Mouse (Mus musculus) brown adipose tissue, adult 24 weeks (tissue): ENCODE measurements around the gene Olfr943. TPM values are rescaled to one million over a fixed set of nuclear protein-coding genes. Genes with fewer than 3 reads are reported as not detected.

ENCODE experiments used
- H3K27ac ChIP-seq: fragments of 200-500 bp; replicated peaks from 2 replicates; pipeline ENCODE4 v1.5.1; 2012; ENCODE audit warnings: low read depth, mild to moderate bottlenecking, low read length
- H3K4me1 ChIP-seq: fragments of 200-500 bp; 2 replicates; pipeline ENCODE4 v1.6.1; 2012; ENCODE audit warnings: low read length, mixed read lengths; ENCODE audit not compliant: control insufficient read depth, insufficient read depth, insufficient read length
- H3K4me3 ChIP-seq: fragments of 200-500 bp; 2 replicates; pipeline ENCODE4 v1.5.1; 2012; ENCODE audit warnings: low read depth, mild to moderate bottlenecking, low read length, moderate library complexity; ENCODE audit not compliant: insufficient read depth
- polyA plus RNA-seq: library from polyadenylated mRNA; stranded (reverse); fragments of >200 nt; gene quantifications from 2 replicates; pipeline ENCODE4 v1.2.4, GENCODE M21; 2012; ENCODE audit not compliant: missing spikeins, insufficient read depth, insufficient read length

Gene Olfr943
- not detected in 2 replicates for polyA plus RNA-seq

DNA sequence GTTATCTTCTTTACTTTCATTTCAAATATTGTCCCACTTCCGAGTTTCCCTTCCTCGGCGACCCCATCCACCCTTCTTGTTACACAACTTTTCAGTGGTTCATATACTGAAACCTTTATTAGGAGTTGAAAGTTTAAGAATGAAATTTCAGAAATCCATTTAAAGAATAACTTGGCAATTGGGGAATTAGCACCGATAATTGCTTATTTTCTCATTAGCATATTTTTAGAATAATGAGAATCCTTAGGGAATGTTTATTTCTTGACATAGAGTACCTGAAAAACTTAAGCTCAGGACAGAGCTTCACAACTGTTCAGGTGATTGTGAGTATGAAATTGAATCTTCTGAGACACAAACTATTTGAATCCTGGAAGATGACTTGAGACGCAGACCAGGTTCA, at the start of gene Olfr943:
TSS of gene Olfr943 (plus strand) at position 301 of the 400 bp plus-strand sequence.
- H3K27ac ChIP-seq = no peak within 1 kb of the TSS
- no peaks in the 10 kb centered on the region for H3K4me1 ChIP-seq
- no peak within 1 kb of the TSS for H3K4me3 ChIP-seq

DNA sequence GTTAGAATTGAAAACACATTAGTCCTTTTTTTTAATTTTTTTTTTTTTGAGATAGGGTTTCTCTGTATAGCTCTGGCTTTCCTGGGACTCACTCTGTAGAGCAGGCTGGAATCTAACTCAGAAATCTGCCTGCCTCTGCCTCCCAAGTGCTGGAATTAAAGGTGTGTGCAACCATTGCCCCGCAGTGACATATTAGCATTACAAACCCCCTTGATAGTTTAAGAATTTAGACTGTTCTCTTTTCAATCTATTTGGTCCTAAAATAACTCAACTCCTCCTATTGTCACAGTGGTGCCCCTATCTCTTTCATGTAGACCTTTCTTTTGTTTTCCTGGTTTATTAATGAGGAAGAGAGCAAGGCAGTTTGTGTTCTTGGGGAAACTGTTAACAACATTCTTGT, 38.8 kb upstream of the Olfr943 start:
- Histone ChIP-seq H3K4me3 (no peak overlapping the region), H3K27ac (no peak overlapping the region), H3K4me1 (no peaks in the 10 kb centered on the region)

DNA sequence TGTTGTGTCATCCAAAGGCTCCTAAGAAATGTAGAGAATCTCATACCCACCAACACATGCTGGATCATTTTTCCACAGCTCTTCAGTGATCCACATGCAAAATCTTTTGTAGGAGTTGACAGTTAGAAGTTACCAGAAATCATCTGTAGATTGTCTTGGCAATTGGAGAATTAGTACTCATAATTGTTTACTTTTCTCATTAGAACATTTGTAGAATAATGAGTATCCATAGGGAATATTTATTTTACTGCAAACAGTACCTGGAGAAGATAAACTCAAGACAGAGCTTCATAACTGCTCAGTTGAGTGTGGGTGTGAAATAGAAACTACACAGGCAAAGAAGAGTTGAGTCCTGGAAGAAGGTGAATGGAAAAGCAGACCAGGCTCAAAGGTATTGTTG, 38.3 kb upstream of the Olfr943 start, which contains the start of gene Olfr27:
TSS of gene Olfr27 (plus strand) at position 301 of the 400 bp plus-strand sequence.
- Histone ChIP-seq H3K4me3 (no peak within 1 kb of the TSS), H3K4me1 (no peaks in the 10 kb centered on the region), H3K27ac (no peak within 1 kb of the TSS)

DNA sequence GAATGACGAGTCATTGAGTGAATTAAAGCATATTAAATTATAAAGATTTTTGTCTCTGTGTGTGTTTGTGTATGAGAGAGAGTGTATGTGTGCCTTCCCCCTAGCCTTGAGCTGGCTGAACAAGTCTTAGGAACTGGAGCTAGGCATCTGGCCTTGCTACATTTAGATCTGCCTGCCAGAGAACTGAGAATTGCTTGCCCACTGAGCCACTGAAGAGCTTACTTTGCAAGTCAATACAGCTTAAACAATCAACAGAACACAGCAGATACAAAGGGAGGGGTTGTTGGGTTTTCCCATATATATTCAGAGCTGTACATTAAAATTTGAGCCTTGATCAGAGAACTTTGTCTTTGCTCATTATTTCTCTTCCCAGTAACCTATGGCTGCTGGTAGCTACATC, 13.7 kb upstream of the Olfr943 start:
- Histone ChIP-seq H3K4me3 (no peak overlapping the region), H3K4me1 (no peaks in the 10 kb centered on the region), H3K27ac (no peak overlapping the region)

DNA sequence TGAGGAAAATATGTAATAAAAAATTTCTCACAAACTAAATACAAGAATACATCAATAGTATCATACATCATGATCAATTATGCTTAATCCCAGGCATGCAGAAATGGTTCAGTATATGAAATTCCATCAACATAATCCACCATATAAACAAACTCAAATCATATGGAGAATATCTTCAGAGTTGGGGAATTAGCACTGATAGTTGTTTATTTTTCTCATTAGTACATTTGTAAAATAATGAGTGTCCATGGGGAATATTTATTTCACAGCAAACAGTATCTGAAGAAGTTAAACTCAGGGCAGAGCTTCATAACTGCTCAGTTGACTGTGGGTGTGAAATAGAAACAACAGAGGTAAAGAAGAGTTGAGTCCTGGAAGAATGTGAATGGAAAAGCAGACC, 35.5 kb downstream of the Olfr943 start, which contains the start of gene Olfr944:
TSS of gene Olfr944 (plus strand) at position 301 of the 400 bp plus-strand sequence.
- Histone ChIP-seq H3K27ac (no peak within 1 kb of the TSS), H3K4me1 (no peaks in the 10 kb centered on the region), H3K4me3 (no peak within 1 kb of the TSS)

Other genes with a start within 250 kb of the Olfr943 start
- gene Olfr930, start 236.5 kb upstream of the Olfr943 start, polyA plus RNA-seq = not detected in 2 replicates
- gene Olfr933, start 194.0 kb upstream of the Olfr943 start, polyA plus RNA-seq = not detected in 2 replicates
- gene Olfr934, start 178.0 kb upstream of the Olfr943 start, polyA plus RNA-seq = not detected in 2 replicates
- gene Olfr935, start 166.6 kb upstream of the Olfr943 start, polyA plus RNA-seq = not detected in 2 replicates
- not detected in 2 replicates for gene Olfr146, start 142.9 kb upstream of the Olfr943 start, polyA plus RNA-seq
- not detected in 2 replicates for gene Olfr937, start 101.4 kb upstream of the Olfr943 start, polyA plus RNA-seq
- gene Olfr938, start 87.4 kb upstream of the Olfr943 start, polyA plus RNA-seq = not detected in 2 replicates
- not detected in 2 replicates for gene Olfr27, start 38.2 kb upstream of the Olfr943 start, polyA plus RNA-seq
- gene Olfr944, start 35.6 kb downstream of the Olfr943 start, polyA plus RNA-seq = not detected in 2 replicates
- not detected in 2 replicates for gene Olfr1537, start 83.7 kb downstream of the Olfr943 start, polyA plus RNA-seq
- gene Olfr945, start 110.5 kb downstream of the Olfr943 start, polyA plus RNA-seq = not detected in 2 replicates
- not detected in 2 replicates for gene Olfr948, start 159.7 kb downstream of the Olfr943 start, polyA plus RNA-seq
- gene Olfr951, start 221.1 kb downstream of the Olfr943 start, polyA plus RNA-seq = not detected in 2 replicates